Mouse (Mus musculus) macrophage (primary cell): ENCODE results near the gene Srsf6. TPM values are rescaled to one million over a fixed set of nuclear protein-coding genes. Genes with fewer than 3 reads are reported as not detected.

Experiments
- polyA plus RNA-seq: library from polyadenylated mRNA; stranded (reverse); fragments of 250-400 nt; gene quantifications from 3 replicates; pipeline ENCODE4 v1.2.4, GENCODE M21; 2018; ENCODE audit warnings: inconsistent platforms

Srsf6 gene
- polyA plus RNA-seq, 1 experiment from 2014 or later: 61.3 TPM

Other genes starting within 250 kb of the Srsf6 start
- gene L3mbtl1, start 11.9 kb downstream of the Srsf6 start, polyA plus RNA-seq: not detected in 3 replicates
- not detected in 3 replicates for gene Sgk2, start 55.8 kb downstream of the Srsf6 start, polyA plus RNA-seq
- gene Ift52, start 85.8 kb downstream of the Srsf6 start, polyA plus RNA-seq: 34.6 to 62.0 TPM (median 34.9 TPM) in 3 replicates
- gene Mybl2, start 123.2 kb downstream of the Srsf6 start, polyA plus RNA-seq: 0.27 to 8.1 TPM (median 1.8 TPM) in 3 replicates
- not detected in 3 replicates for gene Gtsf1l, start 156.3 kb downstream of the Srsf6 start, polyA plus RNA-seq